Mouse (Mus musculus) brown adipose tissue, adult 24 weeks (tissue): Measurements from ENCODE around the gene Dntt. TPM values are rescaled to one million over a fixed set of nuclear protein-coding genes. Genes with fewer than 3 reads are reported as not detected.

Source experiments
- H3K27ac ChIP-seq: fragments of 200-500 bp; replicated peaks from 2 replicates; pipeline ENCODE4 v1.5.1; 2012; ENCODE audit warnings: low read depth, mild to moderate bottlenecking, low read length
- H3K4me1 ChIP-seq: fragments of 200-500 bp; 2 replicates; pipeline ENCODE4 v1.6.1; 2012; ENCODE audit warnings: low read length, mixed read lengths; ENCODE audit not compliant: control insufficient read depth, insufficient read depth, insufficient read length
- H3K4me3 ChIP-seq: fragments of 200-500 bp; 2 replicates; pipeline ENCODE4 v1.5.1; 2012; ENCODE audit warnings: low read depth, mild to moderate bottlenecking, low read length, moderate library complexity; ENCODE audit not compliant: insufficient read depth
- polyA plus RNA-seq: library from polyadenylated mRNA; stranded (reverse); fragments of >200 nt; gene quantifications from 2 replicates; pipeline ENCODE4 v1.2.4, GENCODE M21; 2012; ENCODE audit not compliant: missing spikeins, insufficient read depth, insufficient read length

Dntt gene
- polyA plus RNA-seq, 1 experiment = not detected

DNA sequence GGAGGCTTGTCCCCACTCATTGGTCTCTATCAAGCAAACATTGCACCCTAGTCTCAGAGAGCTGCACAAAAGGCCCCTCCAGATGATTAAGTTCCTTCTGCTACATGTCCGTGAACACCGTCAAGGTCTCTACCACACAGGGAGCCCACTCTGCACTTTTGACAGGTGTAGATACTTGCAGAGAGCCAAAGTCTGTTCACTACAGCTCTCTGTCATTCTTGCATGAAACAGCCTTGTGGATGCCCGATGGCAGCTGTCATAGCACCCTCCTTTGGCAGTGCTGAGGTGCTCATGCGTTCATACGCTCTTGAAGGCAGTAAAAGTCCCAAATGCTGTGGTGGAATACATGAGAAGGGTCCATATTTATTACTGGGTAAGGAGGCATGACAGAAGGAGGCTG is 2.1 kb upstream of the Dntt start:
- H3K27ac ChIP-seq = no peak overlapping the region
- H3K4me3 ChIP-seq = no peak overlapping the region
- no peaks in the 10 kb centered on the region for H3K4me1 ChIP-seq

DNA sequence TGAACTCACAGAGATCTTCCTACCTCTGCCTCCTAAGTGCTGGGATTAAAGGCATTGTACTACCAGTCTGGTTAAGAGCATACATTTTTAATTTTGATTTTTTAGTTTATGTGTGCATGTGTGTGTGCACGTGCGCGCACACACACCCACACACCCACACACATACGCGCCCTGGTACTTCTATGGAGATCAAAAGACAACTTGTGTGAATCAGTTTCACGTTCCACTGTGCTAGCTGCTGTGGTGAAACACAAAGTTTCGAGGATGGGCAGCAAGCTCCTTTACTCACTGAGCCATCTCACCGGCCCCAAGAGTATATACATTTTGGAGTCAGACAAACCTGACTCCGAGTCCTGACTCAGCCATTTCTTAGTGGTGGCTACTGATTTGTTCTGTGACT is 1.5 kb upstream of the Dntt start:
- Histone ChIP-seq H3K4me3 (no peak overlapping the region), H3K4me1 (no peaks in the 10 kb centered on the region), H3K27ac (no peak overlapping the region)

DNA sequence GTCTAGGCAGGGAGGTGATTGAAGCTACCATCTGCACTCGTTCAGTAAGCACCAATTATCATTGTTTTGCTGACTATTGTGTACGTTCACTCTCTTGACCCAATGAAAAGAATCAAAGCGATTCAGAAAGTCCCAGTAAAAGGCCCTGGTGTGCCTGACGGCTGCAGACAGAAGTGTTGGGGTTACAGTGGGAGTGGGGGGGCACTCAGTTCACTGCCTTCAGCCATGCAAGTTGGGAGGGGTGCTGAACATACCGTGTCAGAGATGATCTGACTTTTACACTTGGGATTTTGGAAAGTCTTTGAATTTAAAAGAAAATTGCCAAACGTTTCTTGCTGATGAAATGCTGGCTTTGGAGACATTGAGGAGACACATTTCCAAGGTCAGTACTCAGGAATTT is 1.1 kb downstream of the Dntt start:
- Histone ChIP-seq H3K4me3 (no peak overlapping the region), H3K27ac (no peak overlapping the region), H3K4me1 (no peaks in the 10 kb centered on the region)

DNA sequence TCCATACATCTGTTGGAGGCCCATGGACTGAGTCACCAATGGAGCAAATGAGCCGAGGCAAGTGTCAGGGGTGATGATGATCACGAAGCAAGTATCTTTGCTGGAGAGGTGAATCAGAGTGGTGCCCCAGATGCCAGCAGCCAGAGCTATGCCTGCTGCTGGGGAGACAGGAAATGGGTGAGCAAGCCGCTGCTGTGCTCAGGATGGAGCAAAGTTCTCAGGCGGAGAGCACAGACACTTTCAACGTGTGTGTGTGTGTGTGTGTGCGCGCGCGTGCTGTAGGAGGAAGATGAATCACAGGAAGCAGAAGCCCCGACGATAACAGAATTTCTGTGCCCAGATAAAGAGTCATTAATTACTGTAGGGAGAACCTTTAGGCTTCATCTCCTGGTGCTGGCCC is 1.9 kb downstream of the Dntt start:
- H3K4me1 ChIP-seq = no peaks in the 10 kb centered on the region
- H3K27ac ChIP-seq = no peak overlapping the region
- no peak overlapping the region for H3K4me3 ChIP-seq

DNA sequence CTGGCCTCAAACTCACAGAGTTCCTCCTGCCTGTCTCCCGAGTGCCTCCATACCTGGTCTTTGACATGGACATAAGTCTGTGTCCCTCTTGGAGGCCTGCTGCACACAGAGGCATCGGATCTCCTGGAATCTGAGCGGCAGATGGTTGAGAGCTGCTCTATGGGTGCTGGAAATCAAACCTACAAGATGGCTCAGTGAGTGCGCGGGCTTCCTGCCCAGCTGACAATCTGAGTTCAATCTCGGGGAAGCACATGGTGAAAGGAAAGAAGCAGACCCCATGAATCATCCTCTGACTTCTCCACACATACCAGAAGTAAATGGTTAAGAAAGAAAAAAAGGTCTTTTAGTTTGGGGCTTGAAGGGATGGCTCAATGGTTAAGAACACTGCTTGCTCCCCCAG is 2.8 kb downstream of the Dntt start:
- H3K27ac ChIP-seq = no peak overlapping the region
- no peak overlapping the region for H3K4me3 ChIP-seq
- no peaks in the 10 kb centered on the region for H3K4me1 ChIP-seq

DNA sequence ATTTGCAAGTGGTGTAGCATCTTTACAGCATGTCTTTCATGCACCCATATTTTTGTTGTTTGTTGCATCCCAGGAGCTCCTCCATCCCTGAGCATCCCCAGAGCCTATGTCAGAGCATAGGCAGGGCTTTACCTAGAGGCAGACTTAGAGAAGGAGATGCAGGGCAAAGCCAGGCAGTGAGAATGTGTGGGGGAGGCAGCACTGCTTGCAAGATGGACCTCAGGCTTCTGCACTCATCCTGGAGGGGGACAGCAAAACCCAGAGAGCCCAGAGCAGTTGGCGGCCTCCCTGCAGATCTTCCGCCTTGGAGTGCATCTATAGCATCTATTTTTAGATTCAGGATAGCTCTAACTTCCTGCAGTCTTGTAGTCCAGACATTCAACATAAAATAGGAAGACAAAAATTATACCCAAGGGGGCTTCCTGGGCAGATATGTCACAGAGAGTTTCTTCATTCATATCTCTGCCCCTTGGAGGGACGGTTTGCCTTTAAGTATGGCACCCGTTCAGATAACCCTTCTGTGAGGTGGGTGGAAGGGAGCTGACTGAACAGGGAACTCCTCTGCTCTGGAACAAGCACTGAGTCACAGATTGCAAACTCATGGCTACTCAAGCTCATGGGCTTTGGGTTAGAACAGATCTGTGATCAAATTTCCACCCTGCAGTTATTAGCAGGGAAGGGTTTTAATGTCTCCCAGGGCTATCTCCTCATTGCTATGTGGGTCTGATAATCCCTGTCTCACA is 6.9 kb downstream of the Dntt start:
- H3K27ac ChIP-seq = no peak overlapping the region
- H3K4me3 ChIP-seq = no peak overlapping the region
- no peaks in the 10 kb centered on the region for H3K4me1 ChIP-seq

DNA sequence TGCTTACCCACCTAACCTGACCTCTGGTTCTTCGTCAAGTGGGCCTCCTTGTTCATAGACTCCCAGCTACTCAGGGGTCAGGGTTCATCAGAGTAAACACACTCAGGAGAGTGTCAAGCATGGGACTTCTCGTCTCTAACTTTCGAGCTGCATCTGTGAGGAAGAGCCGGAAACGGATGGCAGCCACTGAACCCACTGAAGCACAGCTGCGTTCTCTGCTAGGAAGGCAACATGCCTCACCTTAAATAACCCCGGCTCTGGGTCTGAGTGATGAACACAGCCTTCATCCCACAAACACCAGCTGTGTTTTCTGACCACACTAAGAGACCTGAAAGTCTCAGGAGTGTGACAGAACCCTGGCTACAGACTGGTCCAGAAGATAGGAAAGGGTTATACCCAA is 10.0 kb downstream of the Dntt start:
- no peak overlapping the region for H3K27ac ChIP-seq
- no peaks in the 10 kb centered on the region for H3K4me1 ChIP-seq
- no peak overlapping the region for H3K4me3 ChIP-seq

DNA sequence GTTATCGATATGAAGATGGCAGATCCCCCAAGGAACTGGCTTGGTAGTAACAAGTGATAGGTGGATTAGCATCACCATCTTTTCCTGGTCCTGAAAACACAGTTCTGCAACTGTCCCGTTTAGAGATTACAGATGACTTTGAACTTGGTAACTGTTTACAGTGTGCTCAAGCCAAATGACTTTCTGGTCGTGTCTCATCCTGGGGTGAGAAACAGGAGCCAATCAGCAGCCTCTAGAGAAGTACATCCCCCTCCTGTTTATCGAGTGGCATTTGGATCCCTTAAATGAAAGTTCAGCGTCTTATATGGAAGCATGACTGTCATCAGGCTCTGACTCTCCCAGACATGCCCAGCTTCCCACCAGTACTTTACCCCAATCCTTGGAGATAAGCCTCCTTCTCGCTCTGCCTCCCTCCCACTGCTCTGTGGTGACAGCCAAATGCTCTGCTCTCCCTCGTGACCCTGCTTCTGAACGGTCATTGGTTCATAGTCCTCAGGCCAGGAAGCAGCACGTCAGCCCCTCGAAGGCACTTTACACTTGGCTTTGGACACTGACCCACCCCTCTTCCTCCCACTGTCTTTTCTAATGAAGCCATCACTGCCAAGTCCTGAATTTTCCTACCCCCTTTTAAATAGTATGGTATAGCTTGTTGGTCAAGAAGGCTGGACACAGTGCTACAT is 16.2 kb downstream of the Dntt start:
- Histone ChIP-seq H3K4me3 (no peak overlapping the region), H3K27ac (no peak overlapping the region), H3K4me1 (no peaks in the 10 kb centered on the region)

DNA sequence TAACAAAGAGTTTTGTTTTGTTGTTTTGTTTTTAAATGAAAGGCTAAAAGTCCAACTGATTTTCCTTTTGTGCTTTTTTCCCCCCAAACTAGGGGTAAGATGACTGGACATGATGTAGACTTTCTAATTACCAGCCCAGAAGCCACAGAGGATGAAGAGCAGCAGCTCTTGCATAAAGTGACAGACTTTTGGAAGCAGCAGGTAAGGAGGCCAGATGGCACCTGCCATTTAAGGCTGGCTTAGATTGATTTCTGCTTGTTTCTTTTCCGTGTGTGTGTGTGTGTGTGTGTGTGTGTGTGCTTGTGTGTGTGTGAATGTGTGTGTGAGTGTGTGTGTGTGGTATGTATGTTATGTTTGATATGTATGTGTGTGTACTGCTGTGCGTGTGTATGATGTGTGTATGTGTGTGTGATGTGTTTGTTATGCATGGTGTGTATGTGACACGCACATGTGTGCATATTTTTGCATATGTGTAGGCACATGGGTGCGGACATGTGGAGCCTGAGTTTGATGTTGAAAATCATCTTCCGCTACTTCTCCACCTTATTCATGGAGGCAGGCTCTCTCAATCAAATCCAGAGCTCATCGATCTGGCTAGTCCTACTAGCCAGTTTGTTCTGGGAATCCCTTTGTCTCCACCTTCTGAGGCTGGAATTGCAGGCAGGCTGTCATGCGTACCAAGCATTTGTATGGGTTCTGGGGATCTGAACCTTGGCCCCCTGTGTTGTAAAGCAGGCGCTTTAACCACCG is 18.5 kb downstream of the Dntt start:
- no peak overlapping the region for H3K27ac ChIP-seq
- no peaks in the 10 kb centered on the region for H3K4me1 ChIP-seq
- H3K4me3 ChIP-seq = no peak overlapping the region

DNA sequence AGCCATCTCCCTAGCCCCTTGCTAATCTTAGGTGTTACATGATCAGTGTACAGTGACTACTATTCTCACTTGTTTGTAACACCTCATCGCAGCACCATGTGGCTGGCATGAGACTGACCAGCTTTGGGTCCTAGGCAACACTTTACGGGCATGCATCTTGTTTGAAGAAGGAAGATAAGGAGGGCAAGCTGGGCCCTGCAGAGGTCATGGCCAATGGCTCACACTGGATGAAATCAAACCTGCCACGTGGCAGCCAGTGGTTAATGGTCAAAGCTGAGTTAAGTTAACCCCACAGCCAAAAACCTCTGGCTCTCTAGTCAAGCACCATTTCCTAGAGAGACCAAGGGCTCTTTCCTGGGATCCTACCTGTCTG is 19.1 kb downstream of the Dntt start:
- no peak overlapping the region for H3K27ac ChIP-seq

DNA sequence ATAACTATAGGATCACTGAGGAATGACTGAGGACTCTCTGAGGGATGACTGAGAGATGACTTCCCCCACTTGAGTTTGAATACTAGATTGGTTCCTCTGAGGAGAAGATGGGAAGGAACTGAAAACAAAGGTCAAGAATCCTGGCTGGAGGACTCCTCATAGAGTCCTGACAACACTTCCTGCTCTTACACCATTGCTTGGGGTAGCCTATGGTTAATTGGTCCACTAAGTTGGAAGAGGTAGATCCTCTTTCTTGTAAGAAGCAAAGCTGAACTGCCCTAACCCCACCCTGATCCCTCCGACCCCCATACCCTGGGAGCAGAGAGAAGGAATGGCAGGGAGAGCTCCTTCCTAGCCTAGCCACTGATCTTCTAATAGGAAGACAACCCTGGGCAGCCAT is 22.6 kb downstream of the Dntt start:
- Histone ChIP-seq H3K27ac (no peak overlapping the region), H3K4me3 (no peak overlapping the region), H3K4me1 (no peaks in the 10 kb centered on the region)

More for the DNA sequence above, 19.1 kb downstream of the Dntt start:
- H3K4me3 ChIP-seq = no peak overlapping the region
- H3K4me1 ChIP-seq = no peaks in the 10 kb centered on the region

DNA sequence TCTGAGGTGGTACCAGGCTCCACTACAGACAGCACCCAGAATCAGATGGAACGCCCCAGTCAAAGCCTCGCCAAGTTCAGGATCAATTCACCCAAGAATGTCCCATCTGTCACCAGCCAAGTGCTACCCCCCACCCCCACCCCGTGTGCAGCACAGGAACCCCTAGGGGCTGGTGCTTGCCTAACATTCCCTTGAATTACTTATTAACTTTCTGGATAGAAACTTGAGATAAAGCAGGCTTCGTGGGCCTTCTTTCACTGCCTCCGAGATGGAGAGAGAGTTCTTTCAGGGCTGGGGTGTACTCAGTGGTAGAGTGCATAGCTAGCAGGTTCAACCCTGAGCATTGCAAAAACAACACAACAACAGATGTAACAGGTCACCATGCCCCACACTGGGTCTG is 23.2 kb downstream of the Dntt start:
- Histone ChIP-seq H3K4me3 (no peak overlapping the region), H3K4me1 (no peaks in the 10 kb centered on the region), H3K27ac (no peak overlapping the region)

DNA sequence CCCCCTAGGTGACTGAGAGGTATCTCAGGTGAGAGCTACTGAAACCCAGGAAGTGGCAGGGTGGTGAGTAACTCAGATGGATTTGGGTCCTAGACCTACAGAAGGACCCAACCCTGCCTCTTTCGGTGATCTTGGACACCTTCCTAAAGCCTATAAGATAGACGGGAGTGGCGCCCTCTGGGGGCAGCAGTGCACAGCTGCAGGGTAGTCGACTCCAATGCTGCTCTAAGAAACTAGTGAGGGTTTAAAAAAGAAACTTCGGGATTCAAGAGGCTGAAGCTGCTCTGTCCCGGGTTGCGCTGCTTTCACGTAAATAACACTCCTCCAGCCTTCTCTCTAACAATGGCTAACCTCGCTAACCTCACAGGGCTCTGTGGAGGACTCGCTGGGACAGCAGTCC is 24.5 kb downstream of the Dntt start:
- Histone ChIP-seq H3K27ac (no peak overlapping the region), H3K4me1 (no peaks in the 10 kb centered on the region), H3K4me3 (no peak overlapping the region)

DNA sequence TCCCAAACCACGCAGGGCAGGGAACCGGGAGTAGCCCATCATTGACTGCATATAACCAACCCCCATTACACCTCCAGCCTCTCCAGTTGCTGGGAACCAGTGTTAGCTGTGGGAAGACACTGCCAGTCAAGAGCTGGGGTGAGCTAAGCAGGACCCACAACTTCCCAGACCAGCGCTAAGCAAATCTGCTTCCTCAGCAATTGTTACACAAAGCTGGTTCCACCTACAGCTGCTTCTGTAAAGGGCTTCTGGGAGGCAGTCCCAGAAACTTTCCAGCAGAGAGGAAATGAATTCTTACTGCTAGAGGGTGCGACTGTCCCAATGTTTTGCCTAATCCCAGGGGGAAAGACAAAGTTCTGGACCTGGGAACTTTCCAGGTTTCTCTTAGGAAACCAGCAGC is 25.6 kb downstream of the Dntt start:
- Histone ChIP-seq H3K27ac (no peak overlapping the region), H3K4me3 (no peak overlapping the region), H3K4me1 (no peaks in the 10 kb centered on the region)

DNA sequence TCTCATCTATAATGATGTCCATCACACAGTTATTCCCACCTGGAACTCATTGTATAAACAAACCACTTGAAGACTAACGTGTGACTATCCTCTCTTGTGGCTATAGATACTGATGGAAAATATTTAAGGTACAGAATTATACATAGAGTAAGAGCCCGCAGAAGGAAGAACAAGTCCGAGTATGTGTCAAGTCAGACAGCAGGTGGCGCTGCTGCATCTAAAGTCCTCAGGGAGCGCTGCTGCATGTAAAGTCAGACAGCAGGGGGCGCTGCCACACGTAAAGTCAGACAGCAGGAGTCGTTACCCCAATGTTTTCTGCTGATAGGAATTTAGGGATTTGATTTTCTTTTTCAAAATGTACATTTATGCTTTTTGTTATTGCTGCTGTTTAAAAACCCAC is 42.4 kb downstream of the Dntt start:
- H3K4me3 ChIP-seq = no peak overlapping the region
- no peak overlapping the region for H3K27ac ChIP-seq
- H3K4me1 ChIP-seq = no peaks in the 10 kb centered on the region
